Mouse (Mus musculus) 3134 (cell line): Measurements from ENCODE around the gene Enox1.
A peak's percentile ranks its signal among the peaks of the same experiment; 100 is the strongest.

Experiments used
- DNase-seq: peaks from one replicate; pipeline ENCODE4 v3.0.0-alpha.2; 2011; ENCODE audit warnings: low spot score; ENCODE audit not compliant: insufficient read length; ENCODE audit errors: extremely low read depth

The Enox1 gene

GRCm38 (mm10) chr14:77272248-77272930 is 115.8 kb downstream of the Enox1 start:
- DNase-seq = no peak

- no peak for DNase-seq
Observed at GRCm38 (mm10) chr14:77272931-77273446, 116.4 kb downstream of the Enox1 start.

GRCm38 (mm10) chr14:77273721-77274120 is 117.2 kb downstream of the Enox1 start:
- no peak for DNase-seq

GRCm38 (mm10) chr14:77275607-77276006 is 119.0 kb downstream of the Enox1 start:
- DNase-seq = no peak

- no peak for DNase-seq
Observed at GRCm38 (mm10) chr14:77279143-77279542, 122.6 kb downstream of the Enox1 start.

GRCm38 (mm10) chr14:77280454-77280853 is 123.9 kb downstream of the Enox1 start:
- no peak for DNase-seq

- DNase-seq = no peak
Observed at GRCm38 (mm10) chr14:77280893-77281292, 124.3 kb downstream of the Enox1 start.

GRCm38 (mm10) chr14:77283939-77284338 is 127.4 kb downstream of the Enox1 start:
- no peak for DNase-seq

GRCm38 (mm10) chr14:77285453-77285852 is 128.9 kb downstream of the Enox1 start:
- DNase-seq = no peak

GRCm38 (mm10) chr14:77291756-77292155 is 135.2 kb downstream of the Enox1 start:
- no peak for DNase-seq

- DNase-seq = no peak
Observed at GRCm38 (mm10) chr14:77297039-77297438, 140.5 kb downstream of the Enox1 start.

GRCm38 (mm10) chr14:77298327-77298726 is 141.8 kb downstream of the Enox1 start:
- no peak for DNase-seq

GRCm38 (mm10) chr14:77309571-77309970 is 153.0 kb downstream of the Enox1 start:
- no peak for DNase-seq

GRCm38 (mm10) chr14:77311456-77311855 is 154.9 kb downstream of the Enox1 start:
- DNase-seq = no peak

- no peak for DNase-seq
Observed at GRCm38 (mm10) chr14:77319396-77319795, 162.8 kb downstream of the Enox1 start.

GRCm38 (mm10) chr14:77324348-77324747 is 167.8 kb downstream of the Enox1 start:
- no peak for DNase-seq

- DNase-seq = no peak
Observed at GRCm38 (mm10) chr14:77327693-77328092, 171.1 kb downstream of the Enox1 start.

- no peak for DNase-seq
Observed at GRCm38 (mm10) chr14:77329791-77330190, 173.2 kb downstream of the Enox1 start.

- DNase-seq = no peak
Observed at GRCm38 (mm10) chr14:77343662-77344340, 187.2 kb downstream of the Enox1 start.

GRCm38 (mm10) chr14:77346296-77346695 is 189.7 kb downstream of the Enox1 start:
- DNase-seq = peak; percentile 24

- peak; percentile 62 for DNase-seq
Observed at GRCm38 (mm10) chr14:77351803-77352352, 195.3 kb downstream of the Enox1 start.

- DNase-seq = no peak
Observed at GRCm38 (mm10) chr14:77362662-77363061, 206.1 kb downstream of the Enox1 start.
